Mouse (Mus musculus) testis, adult 2 months (tissue): ENCODE data around the gene Ltn1. TPM values are rescaled to one million over a fixed set of nuclear protein-coding genes. Genes with fewer than 3 reads are reported as not detected.

Experiments
- H3K27ac ChIP-seq: fragments of 200-500 bp; 2 replicates; pipeline ENCODE4 v1.5.1; 2012; ENCODE audit warnings: low read depth, low read length; ENCODE audit not compliant: control insufficient read depth, insufficient read depth
- H3K27me3 ChIP-seq: fragments of 200-500 bp; 2 replicates; pipeline ENCODE4 v1.6.1; 2012; ENCODE audit warnings: mild to moderate bottlenecking, low read length, moderate library complexity; ENCODE audit not compliant: control insufficient read depth, insufficient read depth
- H3K36me3 ChIP-seq: fragments of 200-500 bp; 2 replicates; pipeline ENCODE4 v1.6.1; 2012; ENCODE audit warnings: mild to moderate bottlenecking, low read length; ENCODE audit not compliant: control insufficient read depth, insufficient read depth
- H3K4me1 ChIP-seq: fragments of 200-500 bp; 2 replicates; pipeline ENCODE4 v1.6.1; 2012; ENCODE audit warnings: low read length; ENCODE audit not compliant: control insufficient read depth, insufficient read depth
- H3K4me3 ChIP-seq: fragments of 200-500 bp; 2 replicates; pipeline ENCODE4 v1.5.1; 2012; ENCODE audit warnings: low read depth, mild to moderate bottlenecking, low read length, moderate library complexity, mixed read lengths; ENCODE audit not compliant: control insufficient read depth
- CTCF ChIP-seq: fragments of 200-500 bp; IDR thresholded peaks from 2 replicates; pipeline ENCODE4 v1.5.1; 2012; ENCODE audit warnings: low read depth, mild to moderate bottlenecking, inconsistent platforms, low read length, moderate library complexity; ENCODE audit not compliant: control insufficient read depth, insufficient read depth, insufficient replicate concordance
- POLR2A ChIP-seq: fragments of 200-500 bp; IDR thresholded peaks from 2 replicates; pipeline ENCODE4 v1.6.1; 2012; ENCODE audit warnings: low read depth, mild to moderate bottlenecking, inconsistent platforms, low read length, moderate library complexity; ENCODE audit not compliant: control insufficient read depth
- polyA plus RNA-seq: library from polyadenylated mRNA; depleted of rRNA; stranded (reverse); fragments of >200 nt; gene quantifications from 2 replicates; pipeline ENCODE4 v1.2.3, GENCODE M21; 2012

Gene Ltn1
- polyA plus RNA-seq, 1 experiment = 44.6 TPM

DNA sequence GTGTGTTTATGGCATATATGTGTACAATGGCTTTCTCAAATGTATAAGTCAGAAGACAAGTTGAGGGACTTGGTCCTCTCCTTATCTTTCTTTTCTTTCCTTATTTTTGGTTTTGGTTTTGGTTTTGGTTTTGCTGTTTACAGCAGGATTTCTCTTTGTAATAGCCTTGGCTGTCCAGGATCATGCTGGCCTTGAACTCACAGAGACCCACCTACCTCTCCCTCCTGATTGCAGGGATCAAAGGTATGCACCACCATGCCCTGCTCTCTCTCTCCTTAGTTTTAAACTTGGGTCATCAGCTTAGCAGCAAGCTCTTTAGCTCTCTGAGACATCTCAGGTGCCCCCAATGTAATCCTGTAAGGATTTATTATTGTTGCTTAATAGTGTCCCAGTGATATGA lies 12.7 kb upstream of the Ltn1 start:
- no peak overlapping the region for H3K4me3 ChIP-seq
- no peaks in the 10 kb centered on the region for H3K27me3 ChIP-seq
- TF ChIP-seq CTCF = no peak
- no peak for TF ChIP-seq POLR2A

DNA sequence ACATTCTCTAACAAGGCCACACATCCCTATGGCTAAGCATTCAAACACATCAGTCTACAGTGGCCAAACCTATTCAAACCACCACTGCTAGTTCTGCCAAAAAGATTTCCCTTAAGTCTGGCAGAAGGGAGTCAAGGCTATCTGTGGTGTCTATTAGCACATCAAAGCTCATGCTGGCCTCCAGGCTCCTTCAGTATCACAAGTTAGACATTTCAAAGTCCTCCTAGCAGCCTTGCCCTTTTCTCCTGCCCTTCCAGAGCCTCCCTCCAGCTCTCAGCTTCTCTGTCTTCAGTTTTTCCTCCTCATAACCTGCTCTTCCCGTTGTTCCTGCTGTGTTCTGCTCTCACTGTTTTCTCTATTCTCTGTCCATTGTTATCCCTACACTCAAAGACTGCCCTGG lies 11.7 kb upstream of the Ltn1 start:
- peaks cover 8% of the 10 kb centered on the region for H3K4me1 ChIP-seq
- H3K36me3 ChIP-seq = no peaks in the 10 kb centered on the region
- H3K27me3 ChIP-seq = no peaks in the 10 kb centered on the region
- no peak for TF ChIP-seq POLR2A
- TF ChIP-seq CTCF = no peak
- H3K27ac ChIP-seq = no peak overlapping the region
- H3K4me3 ChIP-seq = no peak overlapping the region

More for the DNA sequence above, 12.7 kb upstream of the Ltn1 start:
- Histone ChIP-seq H3K4me1 (peaks cover 8% of the 10 kb centered on the region), H3K36me3 (no peaks in the 10 kb centered on the region), H3K27ac (no peak overlapping the region)

DNA sequence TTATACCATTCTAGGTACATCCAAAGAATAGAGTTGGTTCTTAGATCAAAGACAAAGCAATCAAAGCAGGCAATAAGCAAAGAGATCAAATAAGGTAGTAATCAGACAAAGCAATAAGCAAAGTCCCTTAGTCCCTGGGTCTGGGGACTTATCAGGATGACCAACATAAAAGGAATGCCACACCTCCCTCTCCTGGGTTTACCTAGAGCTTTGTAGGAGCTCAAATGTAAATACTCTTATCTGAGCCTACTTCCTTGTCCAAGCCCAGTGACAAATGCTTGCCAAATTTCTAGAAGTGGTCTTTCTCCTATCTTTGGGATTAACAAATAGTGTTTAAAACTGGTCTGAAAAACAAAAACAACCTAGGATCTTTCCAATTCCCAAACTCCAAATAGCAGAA lies 10.8 kb upstream of the Ltn1 start:
- Histone ChIP-seq H3K4me1 (peaks cover 8% of the 10 kb centered on the region), H3K27me3 (no peaks in the 10 kb centered on the region), H3K36me3 (no peaks in the 10 kb centered on the region), H3K4me3 (no peak overlapping the region), H3K27ac (no peak overlapping the region)
- TF ChIP-seq POLR2A (no peak), CTCF (no peak)

DNA sequence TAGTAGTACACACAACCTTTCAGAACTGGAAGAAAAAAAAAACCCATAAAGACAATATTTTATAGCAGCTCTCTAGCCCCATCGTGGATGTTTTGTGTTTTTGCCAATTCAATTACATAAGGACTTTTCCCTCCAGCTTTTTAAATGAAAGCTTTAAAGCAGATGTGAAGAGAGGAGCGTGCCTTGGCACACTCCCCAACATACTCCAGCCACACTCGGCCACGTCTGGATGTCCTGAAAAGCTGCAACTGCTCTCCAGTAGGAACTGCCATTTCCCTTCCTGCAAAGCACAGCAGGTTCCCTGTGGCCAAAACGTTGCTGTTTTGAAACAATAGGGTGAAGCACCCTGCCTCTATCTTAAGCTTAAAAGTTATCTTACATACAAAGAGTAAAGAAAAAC lies 9.9 kb upstream of the Ltn1 start:
- H3K4me1 ChIP-seq = peaks cover 8% of the 10 kb centered on the region

DNA sequence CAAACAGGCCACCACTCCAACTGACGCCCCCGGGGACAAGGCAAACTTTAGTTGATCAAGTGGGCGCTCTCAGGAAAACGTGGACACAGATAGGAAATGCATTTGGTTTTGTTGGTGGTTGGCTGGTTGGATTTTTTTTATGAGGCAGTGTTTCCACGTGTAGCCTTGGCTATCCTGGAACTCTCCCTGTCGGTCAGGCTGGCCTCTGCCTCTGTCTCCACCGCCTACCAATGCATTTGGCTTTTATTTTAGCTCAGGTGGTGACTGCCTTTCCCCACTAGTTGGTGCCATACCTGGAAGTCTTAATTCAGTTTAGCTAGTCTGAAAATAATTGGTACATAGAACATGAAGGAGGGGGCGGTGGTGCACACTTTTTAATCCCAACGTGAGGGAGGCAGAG lies 8.7 kb upstream of the Ltn1 start:
- H3K27me3 ChIP-seq = no peaks in the 10 kb centered on the region
- TF ChIP-seq POLR2A = no peak
- no peaks in the 10 kb centered on the region for H3K36me3 ChIP-seq
- peaks cover 11% of the 10 kb centered on the region for H3K4me1 ChIP-seq
- no peak overlapping the region for H3K27ac ChIP-seq
- H3K4me3 ChIP-seq = peak overlapping the region; percentile 100

More for the DNA sequence above, 9.9 kb upstream of the Ltn1 start:
- Histone ChIP-seq H3K27me3 (no peaks in the 10 kb centered on the region), H3K4me3 (no peak overlapping the region), H3K27ac (no peak overlapping the region), H3K36me3 (no peaks in the 10 kb centered on the region)
- TF ChIP-seq POLR2A (no peak), CTCF (no peak)

DNA sequence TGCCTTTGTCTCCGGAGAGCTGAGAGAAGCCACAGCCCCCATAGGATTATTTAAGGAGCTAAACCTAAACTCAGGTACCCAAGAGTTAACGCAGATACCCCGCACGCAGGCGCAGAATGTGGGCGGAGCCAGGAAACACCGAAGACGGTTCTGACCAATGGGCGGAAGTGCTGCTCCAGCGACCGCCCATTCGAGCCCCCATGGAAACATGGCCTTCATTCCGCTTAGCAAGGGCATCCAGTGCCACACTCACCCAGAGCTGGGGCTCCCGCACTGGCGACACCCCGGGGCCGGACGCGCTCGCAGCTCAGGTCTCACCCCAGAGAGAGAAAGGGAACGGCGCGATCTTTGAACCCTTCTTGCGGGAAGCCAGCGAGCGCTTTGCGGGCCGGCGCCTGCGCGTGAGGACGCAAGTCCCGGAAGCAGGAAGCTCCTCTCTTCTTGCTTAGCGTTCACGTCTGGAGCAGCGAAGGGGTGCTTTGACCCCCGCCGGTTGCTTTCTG lies 7.8 kb upstream of the Ltn1 start, which contains the start of gene Rwdd2b:
Gene Rwdd2b (minus strand): TSS at position 390 of the 503 bp plus-strand sequence.
- TF ChIP-seq CTCF (no peak), POLR2A (peak; percentile 89; the same call in 1 of the 2 replicates)
- peak within 1 kb of the TSS; percentile 100 for H3K4me3 ChIP-seq
- no peaks in the 10 kb centered on the region for H3K27me3 ChIP-seq
- peak within 1 kb of the TSS; percentile 99 for H3K27ac ChIP-seq
- H3K4me1 ChIP-seq = peaks cover 13% of the 10 kb centered on the region
- H3K36me3 ChIP-seq = no peaks in the 10 kb centered on the region

DNA sequence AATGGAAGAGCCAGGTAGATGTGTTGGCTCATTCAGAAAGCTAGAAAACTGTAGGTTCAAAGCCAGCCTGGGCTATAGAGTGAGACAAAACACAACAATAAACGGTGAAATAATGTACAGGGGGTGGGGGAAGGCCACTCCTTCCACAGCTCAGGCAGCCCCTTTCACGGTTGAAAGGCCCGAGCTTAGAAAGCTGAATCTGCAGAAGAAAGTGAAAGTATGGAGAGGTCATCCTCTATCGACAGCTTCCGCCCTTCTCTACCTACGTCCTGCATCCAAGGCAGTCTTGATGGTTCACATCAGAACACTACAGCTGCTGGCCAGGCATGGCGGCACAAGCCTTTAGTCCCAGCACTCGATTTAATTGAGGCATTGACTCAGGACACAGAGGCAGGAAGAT lies 6.3 kb upstream of the Ltn1 start:
- no peak for TF ChIP-seq POLR2A
- TF ChIP-seq CTCF = no peak
- Histone ChIP-seq H3K27me3 (no peaks in the 10 kb centered on the region), H3K36me3 (no peaks in the 10 kb centered on the region), H3K4me1 (peaks cover 13% of the 10 kb centered on the region), H3K4me3 (no peak overlapping the region), H3K27ac (no peak overlapping the region)

DNA sequence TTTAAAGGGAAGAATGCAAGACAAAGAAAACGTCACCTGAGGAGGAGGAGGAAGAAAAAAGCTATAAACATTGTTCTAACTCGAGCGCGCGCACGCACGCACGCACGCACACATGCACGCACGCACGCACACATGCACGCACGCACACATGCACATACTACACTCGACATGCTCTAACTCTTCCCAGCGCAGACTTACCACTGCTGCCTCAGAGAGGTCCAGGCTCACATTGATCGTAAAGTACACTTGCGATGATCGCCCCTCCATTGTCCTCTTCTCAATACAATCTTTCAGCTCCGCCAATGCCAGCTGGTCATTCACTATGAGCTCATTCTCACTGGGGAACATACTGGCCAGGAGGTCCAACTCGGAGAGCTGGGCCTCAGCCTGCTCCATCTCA lies 4.7 kb upstream of the Ltn1 start:
- Histone ChIP-seq H3K4me3 (peak overlapping the region; percentile 7; the same call in 1 of the 2 replicates), H3K36me3 (no peaks in the 10 kb centered on the region), H3K4me1 (peaks cover 13% of the 10 kb centered on the region), H3K27ac (no peak overlapping the region), H3K27me3 (no peaks in the 10 kb centered on the region)
- TF ChIP-seq POLR2A (no peak), CTCF (no peak)
